Mouse (Mus musculus) mouse trophoblast stem cell (cell line): ENCODE data around the gene Pcif1.

Experiments used
- in situ Hi-C, 2 experiments: fragments of 300-500 bp; cut with MseI, MboI; formaldehyde crosslinking; loops; 2 replicates in 1 of 2; 3 replicates in 1 of 2; pipeline ENCODE4 v1.15.1; 2025

The Pcif1 gene

DNA sequence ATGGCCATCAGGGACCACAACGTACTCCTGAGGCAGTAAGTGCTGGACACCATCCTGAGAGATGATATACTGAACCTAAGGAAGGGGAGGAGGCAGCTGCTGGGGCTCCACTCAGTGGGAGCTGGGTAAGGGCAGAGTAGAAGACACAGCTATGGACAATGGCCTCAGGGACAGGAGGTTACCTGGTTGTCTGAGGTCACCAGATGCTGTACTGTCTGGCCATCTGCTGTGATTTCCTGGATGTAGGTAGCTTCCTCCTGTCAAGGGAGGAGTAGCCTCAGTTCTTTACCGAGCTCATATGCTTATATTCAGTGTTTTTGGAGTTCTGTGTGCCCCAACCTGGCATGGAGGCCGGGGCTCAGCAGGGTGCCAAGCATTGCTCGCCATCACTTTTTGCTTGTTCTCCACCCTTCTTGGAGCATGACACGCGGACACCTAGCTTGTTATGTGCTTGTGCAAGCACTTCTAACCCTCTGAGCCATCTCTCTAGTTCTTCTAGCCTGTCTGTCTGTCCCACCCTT, 13.7 kb downstream of the Pcif1 start:
- in situ Hi-C loops: no loop called here

DNA sequence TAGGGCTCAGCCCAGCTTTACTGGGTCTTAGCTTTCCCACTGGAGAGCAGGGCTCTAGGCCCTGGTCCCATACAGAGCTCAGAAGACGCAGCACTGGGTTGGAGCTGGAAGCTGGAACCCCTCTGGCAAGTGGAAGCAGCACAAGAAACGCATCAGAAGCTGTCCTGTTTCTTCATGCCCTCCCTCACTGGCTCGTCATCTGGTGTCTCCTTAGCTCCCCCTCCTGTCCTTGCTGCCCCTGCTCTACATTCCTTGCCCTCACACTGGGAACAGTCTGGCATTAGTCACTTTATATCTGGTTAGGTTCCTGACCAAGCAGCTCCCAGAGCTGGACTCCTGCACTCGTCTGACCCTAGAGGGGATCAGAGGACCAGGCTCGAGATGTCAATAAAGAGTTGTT, 14.9 kb downstream of the Pcif1 start:
- in situ Hi-C loops: no loop called here

DNA sequence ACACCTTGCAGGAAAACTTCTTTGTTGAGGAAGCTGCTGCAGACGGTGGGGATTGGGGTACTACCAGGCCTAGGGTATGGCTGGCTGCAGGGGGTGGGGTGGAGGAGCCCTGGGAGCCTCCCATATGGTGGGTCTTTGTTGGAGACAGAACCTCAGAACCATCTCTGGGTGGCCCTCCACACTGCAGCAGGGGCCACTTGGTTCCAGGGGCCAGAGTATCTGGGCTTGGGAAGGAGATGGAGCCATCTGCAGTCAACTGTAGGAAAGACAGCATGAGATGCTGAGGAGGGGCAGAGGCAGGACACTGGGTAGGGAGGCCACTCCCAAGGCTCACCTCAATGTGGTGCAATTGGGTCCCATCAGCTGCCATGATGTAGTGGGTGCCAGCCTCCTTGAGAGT, 15.5 kb downstream of the Pcif1 start:
- in situ Hi-C loops: no loop called here

DNA sequence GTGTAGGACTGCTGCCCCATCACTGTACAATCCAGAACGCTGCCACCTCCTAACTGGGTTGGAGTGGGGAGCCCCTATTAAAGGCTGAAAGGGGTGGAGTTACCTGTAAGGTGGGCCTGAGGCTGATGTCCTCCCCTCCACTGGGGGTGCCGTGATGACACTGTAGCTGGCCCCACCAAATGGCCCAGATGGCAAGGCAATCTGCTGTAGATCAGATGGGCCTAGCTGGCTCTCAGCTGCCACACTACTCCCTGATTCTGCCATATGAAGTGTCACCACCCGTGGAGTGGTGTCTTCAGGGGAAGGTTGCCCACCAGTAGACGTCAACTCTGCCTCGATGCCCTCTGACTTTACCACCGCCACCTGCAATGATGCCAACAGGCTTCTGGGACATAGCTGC, 16.8 kb downstream of the Pcif1 start:
- in situ Hi-C loops: no loop called here

DNA sequence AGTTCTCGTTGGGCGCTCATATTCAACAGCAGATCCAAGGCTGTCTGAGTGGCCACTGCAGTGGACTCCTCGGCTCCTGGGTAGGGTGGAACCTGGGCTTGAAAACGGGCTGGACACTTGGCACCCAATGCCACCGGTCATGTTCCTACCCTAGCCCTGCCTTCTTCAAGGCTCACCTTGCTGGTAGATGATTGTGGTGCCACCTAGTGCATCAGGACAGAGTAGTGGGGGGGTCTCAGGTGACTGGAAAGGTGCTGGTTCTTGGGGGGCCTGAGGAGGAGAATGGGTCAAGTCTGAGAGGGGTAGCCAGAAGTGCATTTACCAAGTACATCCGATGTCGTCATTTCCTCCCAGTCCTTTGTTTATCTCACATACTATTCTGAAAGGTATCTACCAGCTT, 18.9 kb downstream of the Pcif1 start:
- in situ Hi-C loops: no loop called here

DNA sequence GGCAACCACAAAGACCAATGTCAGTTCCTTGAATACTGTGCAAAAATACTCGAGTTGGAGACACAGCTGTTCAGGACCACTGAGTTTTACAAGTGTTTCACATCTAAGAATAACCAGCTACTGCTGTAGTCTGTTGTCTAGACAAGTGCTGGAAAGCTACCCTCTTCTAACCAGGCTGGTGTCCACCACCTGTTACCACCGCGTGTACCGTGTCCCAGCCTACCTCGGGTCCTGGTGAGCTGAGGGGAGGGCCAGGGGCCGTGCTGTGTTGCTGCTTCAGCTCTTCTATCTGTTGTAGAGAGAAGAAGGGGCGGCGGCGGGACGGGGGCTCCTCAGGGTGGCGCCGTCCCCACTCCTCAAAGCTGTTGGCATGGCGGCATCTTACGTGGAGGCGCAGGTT, 19.9 kb downstream of the Pcif1 start:
- in situ Hi-C loops: no loop called here

DNA sequence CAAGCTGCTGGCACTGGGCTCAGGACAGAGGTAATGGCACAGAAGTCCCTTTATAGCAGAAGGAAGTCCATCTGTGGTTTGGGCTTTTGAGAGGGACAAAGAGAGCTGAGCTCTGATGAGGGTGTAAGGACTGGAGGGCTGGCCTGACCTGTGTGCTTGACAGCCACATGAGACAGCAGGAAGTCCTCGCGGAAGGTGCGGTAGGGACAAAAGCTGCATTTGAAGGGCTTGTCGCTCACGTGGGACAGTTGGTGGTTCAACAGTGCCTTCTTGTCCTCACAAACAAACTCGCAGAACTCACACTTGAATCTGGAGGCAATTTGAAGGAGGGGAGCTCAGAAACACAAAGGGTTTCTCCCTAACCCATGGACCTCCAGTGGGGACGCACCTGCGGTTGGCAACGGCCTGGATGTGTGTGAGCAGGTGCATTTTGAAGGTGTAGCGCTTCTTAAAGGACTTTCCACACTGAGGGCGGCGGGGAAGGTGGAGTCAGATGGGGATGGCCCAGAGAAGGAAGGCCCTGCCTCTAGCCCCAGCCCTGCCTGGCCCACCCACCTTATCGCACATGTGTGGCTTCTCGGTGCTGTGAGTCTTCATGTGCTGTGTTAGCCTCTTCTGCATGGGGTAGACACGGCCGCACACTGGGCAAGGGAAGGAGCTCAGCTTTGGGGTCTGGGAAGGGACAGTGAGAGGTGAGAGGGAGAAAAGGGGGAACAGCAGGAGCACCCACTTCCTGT, 20.8 kb downstream of the Pcif1 start:
- in situ Hi-C loops: no loop called here

DNA sequence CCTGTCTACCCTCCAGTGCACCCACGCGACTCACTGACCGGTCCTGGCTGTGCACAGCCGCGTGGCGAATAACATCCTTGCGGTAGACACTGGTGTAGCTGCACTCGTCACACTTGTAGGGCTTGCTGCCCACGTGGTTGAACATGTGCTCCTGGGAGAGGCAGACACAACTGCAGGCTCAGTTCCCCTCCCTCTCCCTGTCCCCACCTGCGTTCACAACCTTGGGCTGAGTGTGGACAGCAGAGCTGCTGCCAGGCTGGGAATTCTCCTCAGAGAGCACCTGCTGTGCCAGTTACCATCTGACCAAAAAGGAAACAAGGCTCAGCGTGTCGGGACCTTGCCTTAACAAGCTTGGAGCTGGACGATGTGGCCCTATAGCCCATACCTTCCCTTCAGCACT, 22.3 kb downstream of the Pcif1 start:
- in situ Hi-C loops: no loop called here

DNA sequence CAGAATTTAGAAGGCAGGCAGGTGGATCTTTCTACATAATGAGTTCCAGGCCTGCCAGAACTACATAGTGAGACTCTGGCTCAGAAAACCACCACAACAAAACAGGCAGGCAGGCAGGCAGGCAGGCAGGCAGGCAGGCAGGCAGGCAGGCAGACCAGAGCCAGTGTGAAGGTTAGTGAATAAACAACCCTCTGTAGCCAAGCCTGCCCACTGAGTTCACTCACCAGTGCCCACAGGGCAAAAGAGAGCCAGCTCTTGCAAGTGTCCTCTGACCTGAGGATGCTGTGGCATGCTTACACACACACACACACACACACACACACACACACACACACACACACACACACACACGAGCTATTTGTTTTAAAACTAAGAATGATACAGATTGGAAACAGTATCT, 24.4 kb downstream of the Pcif1 start:
- in situ Hi-C loops: no loop called here

DNA sequence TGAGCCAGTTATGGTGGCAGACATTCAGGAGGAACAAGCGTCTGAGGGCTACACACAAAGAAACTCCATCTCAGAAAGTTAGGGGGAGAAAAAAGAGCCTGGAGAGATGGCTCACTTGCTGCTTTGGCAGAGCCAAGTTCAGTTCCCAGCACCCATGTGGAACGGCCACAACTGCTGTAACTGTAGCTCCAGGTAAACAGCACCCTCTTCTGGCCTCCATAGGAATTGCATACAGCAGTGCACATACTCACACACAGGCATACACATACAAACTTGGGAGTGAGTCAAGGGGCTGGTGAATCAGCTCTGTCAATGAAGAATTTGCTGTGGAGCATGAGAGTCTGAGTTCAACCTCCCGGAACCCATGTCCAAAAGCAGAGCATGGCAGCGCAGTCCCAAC, 27.0 kb downstream of the Pcif1 start:
- in situ Hi-C loops: no loop called here

DNA sequence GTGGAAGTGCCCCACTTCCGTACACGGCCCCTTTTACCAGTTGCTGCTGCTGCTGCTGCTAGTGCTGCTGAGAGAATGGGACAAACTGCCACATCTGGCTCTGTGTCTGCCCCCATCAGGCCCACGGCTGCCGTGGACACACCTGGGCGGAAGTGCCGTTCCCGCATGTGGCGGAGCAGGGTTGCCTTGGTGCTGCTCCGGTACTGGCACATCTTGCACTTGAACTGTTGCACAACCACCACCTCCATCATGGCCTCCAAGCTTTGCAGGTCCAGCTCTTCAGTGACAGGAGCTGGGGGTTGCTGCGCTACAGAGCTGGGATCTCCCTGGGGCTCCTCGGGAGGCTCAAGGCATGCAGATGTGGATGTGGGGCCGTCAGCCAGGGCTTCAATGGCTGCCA, 28.4 kb downstream of the Pcif1 start:
- in situ Hi-C loops: no loop called here

DNA sequence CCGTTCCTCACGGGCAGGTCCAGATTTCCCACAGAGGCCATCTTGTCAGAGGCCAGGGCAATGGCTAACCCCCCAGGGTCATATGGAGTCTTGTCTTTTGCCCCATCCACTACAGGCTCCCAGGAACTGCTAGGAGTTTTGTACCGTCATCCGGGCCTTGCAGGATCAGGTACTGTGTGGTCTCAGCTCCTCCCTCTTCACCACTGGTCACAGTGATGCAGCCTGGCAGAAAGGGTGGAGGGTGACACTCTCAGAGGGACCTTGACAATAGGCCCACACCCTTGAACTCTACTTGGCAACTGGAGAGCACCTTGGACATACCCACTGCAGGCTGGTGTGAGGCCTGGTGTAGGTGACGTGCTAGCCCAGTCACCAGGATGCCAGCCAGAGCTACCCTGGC, 28.9 kb downstream of the Pcif1 start:
- in situ Hi-C loops: no loop called here

DNA sequence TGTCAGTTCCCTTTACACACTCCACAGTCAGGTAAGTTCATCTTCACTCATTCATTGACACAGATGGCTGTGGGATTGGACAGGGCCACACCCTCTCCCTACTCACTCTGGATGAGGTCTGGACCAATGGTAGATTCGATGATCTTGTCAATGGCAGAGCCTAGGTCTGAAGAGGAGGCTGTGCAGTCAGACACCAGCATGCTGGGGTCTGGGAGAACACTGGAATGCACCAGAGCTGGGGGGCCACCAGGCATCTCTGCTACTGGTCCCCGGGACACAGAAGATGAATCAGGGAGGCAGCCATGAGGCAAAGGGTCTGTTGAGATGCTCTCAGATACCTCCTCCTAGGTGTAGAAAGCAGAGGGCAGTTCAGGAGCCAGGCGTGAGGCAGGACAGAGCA, 30.0 kb downstream of the Pcif1 start:
- in situ Hi-C loops: no loop called here

DNA sequence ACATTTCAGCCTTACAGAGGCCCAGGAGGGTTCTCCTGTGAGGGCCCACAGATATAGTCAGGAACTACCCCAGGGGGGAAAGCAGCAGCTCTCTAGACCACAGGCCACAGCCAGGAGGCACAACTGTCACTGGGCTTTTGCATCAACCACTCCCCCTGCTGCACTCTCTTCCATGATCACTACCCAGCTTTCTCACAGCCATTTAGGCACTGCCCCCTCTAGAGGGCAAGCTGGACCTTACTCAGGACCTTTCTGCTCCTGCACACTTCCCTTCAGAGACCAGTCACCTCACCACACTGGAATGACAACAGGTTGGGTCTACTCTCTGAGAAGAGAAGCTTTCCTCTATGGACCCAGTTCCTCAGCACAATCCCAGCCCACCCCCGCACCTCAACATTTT, 30.4 kb downstream of the Pcif1 start:
- in situ Hi-C loops: no loop called here

DNA sequence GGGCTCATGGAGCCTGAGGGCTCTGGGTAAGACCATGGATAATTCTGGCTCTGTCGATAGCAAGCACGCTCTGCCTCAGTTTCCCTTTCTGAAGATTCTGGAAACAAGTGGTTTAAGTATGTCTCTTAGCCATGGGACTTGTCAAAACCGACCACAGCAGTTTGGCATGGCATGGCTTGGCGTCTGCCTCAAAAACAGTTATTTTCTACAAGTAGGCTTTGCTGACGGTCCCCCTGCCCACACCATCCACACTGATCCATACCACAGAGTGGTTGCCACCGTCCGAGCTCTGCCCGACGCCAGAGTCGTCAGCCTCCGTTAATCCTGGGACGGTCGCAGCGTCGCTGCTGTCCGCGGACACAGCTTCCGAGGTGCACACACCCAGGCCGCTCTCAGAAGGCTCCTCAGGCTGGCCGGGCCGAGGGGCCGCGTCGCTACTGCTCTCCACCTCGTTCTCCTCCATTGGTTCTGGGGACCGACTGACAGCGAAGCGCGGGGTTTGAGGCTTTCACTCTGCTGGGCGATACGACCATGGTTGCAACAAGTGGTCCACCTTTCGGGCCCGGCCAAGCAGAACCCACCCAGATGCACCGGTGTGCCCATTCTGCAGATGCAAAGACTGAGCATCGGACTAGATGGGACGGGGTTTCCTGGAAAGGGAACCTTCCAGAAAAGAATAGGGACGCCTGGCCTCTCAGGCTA, 31.4 kb downstream of the Pcif1 start:
- in situ Hi-C loops: no loop called here

DNA sequence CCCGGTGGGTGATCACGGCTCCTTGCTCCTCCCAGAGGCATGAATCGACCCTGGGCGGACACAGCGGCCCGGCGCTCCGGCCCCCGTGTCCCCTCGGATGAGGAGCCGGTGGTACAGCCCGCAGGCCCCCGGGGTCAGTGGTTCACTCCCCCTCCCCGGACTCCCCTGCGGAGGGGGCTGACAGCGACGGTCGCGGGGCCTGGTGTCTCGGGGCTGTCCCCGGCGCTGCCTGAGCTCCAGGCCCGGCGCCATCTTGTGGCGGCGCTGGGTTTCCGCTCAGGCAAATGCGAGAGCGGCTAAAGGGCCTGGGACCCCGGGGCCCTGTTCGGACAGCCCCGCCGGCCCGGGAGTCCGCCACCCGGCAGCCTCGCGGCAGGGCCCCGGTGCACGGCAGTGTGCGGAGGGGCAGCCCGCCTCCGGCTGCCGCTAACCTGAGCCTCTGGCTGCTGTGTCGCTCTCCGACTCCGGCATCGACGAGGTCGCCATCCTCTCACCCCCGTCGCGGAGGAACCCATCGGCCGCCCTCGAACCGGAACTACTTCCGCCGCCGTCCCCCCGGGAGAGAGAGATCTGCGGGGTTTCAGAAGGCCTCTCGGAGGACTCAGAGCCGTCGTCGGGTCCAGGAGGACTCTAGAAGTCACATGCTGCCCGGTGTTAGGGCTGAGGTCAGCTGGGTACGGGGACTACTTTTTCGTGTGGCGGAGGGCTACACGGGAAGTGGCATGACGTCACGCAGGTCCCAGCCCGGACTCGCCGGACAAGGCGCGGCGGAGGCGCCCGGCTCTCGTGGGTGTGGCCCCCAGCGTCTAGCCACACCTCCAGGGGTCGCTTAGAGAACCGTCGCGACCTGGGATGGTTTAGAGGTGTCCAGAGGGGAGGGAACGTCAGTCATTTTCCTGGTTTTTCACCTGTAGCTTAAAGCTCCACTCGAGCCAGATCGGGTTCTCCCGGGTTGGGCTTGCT, 32.3 kb downstream of the Pcif1 start, which contains the start of gene Zfp335:
Zfp335 (minus strand) TSS at position 672 of the 963 bp plus-strand sequence.
- in situ Hi-C loops: no loop called here

DNA sequence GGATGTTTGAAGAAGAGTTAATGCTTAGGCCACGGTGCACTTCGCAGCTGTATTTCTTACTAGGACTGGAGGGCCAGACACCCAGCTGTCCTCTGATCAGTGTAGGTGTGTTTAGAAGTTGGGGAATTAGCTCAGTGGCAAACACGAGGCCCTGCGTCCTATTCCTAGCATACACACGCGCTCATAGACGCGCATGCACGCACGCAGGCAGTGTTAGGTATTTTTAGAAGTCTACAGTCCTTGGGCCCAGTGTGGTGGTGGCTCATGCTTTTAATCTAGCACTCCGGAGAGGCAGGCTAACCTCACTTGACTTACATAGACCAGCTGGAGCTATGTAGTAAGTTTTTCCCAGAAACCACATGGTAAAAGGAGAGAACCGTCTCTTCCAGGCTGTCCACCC, 33.0 kb downstream of the Pcif1 start:
- in situ Hi-C loops: no loop called here

DNA sequence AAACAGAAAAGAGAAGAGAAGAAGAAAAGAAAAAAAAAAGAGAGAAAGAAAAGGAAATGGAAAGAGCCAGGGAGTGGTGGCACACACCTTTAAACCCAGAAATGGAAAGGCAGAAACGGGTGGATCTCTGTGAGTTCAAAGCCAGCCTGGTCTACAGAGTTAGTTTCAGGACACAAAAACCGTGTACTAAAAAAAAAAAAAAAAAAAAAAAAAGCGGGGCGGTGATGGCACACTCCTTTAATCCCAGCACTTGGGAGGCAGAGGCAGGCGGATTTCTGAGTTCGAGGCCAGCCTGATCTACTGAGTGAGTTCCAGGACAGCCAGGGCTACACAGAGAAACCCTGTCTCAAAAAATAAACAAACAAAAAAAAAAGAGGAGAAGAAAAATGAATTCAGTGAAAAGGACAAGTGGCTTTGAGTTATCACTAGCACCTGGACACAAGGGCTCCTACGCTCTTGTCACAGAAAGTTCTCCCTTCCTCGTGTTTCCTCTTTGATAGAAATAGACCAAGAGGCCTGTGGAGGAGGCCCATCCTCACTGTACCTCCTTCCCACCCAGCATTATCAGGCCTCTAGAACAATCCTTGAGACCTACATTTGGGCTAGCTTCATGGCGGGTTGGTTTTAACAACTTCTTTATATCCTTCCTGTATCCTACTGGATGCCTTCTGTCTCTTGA, 33.8 kb downstream of the Pcif1 start:
- in situ Hi-C loops: no loop called here

DNA sequence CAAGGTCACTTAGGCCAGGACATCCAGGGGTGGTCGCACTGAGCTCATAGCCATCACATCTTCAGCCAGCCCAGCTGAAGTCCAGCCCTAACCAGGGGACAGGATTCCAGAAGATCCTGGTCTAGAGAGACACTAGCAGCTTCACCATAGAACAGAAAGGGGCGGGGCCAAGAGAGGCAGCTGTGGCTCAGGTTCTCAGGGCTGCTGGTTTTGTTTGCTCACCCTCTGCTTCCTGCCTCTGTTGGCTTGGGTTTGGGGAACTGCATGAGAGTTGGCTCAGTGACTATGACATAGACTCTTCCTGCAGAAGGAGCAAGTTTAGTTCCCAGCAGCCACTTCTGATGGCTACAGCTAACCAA, 34.3 kb downstream of the Pcif1 start:
- in situ Hi-C loops: no loop called here

DNA sequence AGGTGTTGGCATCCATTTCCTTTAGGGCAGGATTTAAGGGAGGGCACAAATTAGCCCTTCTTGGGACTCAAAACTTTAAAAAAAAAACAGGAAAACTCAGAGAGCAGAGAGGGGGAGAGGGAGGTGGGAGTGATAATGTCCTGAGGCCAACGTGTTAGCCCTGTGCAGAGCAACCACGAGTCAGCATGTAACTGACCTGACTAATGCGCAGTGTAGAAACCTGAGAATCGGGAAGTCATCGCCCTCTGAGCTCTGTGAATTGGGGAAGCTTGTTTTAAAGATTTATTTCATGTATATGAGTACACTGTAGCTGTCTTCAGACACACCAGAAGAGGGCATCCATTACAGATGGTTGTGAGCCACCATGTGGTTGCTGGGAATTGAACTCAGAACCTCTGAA, 37.7 kb downstream of the Pcif1 start:
- in situ Hi-C loops: no loop called here

DNA sequence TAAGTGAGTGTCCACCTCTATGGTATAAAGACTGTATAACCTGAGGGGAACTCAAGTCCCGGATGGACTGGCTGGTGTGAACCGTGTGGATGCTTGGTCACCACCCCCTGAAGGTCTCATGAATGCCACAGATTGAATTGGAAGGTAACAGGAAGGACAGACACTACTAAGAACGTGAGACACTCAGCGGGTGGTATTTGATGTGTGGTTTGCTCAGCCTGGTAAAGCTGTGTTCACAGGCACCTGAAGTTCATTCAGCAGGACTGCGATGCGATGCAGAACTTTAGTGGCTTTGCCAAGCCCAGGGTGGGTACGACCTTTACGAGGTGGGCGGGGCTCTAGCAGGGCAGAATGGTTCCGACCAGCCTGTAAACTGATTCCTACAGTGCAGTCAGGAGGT, 38.3 kb downstream of the Pcif1 start:
- in situ Hi-C loops: no loop called here

DNA sequence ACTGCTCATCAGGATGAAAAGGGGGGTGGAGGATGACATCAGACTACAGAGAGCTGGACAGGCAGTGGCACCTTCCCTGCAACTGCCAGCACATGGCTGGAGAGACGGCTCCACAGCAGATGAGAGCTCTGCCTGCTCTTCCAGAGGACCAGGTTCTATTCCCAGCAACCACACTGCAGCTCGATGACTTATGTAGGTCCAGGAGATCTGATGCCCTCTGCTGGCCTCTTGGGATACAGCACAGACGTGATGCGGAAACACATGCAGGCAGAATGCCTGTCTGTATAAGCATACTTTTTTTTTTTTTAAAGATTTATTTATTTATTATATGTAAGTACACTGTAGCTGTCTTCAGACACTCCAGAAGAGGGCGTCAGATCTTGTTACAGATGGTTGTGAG, 39.2 kb downstream of the Pcif1 start:
- in situ Hi-C loops: no loop called here
